Mouse (Mus musculus) cortical plate, adult 2 months (tissue): ENCODE measurements at regions not wholly inside any gene's neighbourhood (a gene's known extent, or its start where the extent isn't known, plus 50 kb on each side); places are given as distances from the start of the nearest gene placed in this dataset.

Source experiments
- CTCF ChIP-seq: fragments of 200-500 bp; IDR thresholded peaks from 2 replicates; pipeline ENCODE4 v1.5.1; 2011; ENCODE audit warnings: mild to moderate bottlenecking, control low read depth, low read length; ENCODE audit not compliant: insufficient read depth; ENCODE audit errors: extremely low read depth
- POLR2A ChIP-seq: fragments of 200-500 bp; IDR thresholded peaks from 2 replicates; pipeline ENCODE4 v1.6.1; 2011; ENCODE audit warnings: mild to moderate bottlenecking, low read length, control low read depth; ENCODE audit not compliant: insufficient read depth; ENCODE audit errors: extremely low read depth

GRCm38 (mm10) chr5:120022276-120022675, 94.0 kb upstream of the Rbm19 start:
- TF ChIP-seq CTCF = no peak
- TF ChIP-seq POLR2A = no peak
